Mouse (Mus musculus): ENCODE measurements around the gene Scly. TPM values are rescaled to one million over a fixed set of nuclear protein-coding genes. Genes with fewer than 3 reads are reported as not detected.

Scly gene
- polyA plus RNA-seq, 1 experiment from 2014 or later: 12.0 TPM

DNA sequence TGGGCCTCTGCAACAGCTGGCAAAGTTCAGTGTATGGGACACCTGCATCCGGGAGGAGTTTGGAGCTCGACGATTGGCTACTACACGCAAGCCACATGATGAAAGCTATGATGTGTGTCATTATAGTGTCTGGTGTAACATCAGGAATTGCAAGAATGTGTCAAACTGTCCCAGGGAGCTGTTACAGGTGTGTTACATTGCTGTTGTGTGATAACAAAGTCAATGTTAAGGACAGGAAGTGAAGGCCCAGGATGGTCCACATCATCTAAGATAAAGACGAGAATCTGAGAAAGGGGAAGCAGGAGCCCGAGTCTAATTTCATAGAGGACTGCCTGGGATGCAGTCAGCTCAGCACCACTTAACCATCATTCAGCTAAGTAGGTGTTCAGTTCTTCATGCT lies 2.6 kb upstream of the Scly start:
- no peaks in the 10 kb centered on the region for H3K9me3 ChIP-seq (ENCODE audit: control insufficient read depth, low read length)
- H3K4me3 ChIP-seq (ENCODE audit: low read depth, low read length): no peak overlapping the region
- H3K27me3 ChIP-seq (ENCODE audit: control insufficient read depth, insufficient read depth, low read length): no peaks in the 10 kb centered on the region
- no peaks in the 10 kb centered on the region for H3K36me3 ChIP-seq (ENCODE audit: control insufficient read depth, insufficient read depth, low read length)
- no peaks in the 10 kb centered on the region; the same call in 1 of the 2 replicates for H3K4me1 ChIP-seq (replicated peaks; ENCODE audit: control insufficient read depth, insufficient read depth, low read length)
- DNase-seq (ENCODE audit: low spot score) (no peak), ATAC-seq (ENCODE audit: low FRiP score) (no peak)
- no peak overlapping the region for H3K9ac ChIP-seq (ENCODE audit: low read depth, low read length)
- WGBS: 93% methylated on average over 6 of the region's 6 CpGs
- H3K4me2 ChIP-seq (replicated peaks; ENCODE audit: low read depth, low read length): no peak overlapping the region
- no peak overlapping the region for H3K27ac ChIP-seq (ENCODE audit: low read depth, low read length)

DNA sequence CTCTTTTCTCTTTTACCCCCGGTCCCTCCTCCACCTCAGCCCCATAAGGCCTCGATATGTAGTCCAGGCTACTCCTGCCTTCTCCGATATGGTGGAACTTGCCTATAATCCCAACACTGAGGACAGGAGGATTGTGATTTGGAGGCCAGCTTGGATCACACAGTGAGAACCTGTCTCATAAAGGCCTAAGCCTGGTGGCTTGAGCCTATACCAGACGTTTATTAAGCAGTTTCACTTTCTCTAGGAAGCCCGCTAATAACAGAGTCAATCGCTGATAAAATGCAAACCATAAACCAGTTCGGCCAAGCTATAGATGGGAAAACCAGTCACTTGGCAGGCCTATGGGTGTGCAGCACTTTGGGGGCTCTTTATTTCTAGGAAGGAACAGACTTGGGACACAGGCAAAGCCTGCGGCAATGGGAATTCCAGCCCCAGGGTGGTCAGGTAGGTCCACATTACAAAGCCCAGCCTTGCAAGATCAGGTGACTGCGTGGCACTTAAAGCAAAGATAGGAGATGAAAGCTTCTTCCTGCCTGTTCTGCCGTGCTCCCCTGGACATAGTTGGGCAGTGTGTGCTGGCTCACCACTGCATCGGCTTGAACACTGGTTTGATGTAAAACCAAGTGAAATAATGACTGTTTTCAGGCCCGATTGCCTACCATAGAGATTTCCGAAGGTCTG lies 1.0 kb downstream of the Scly start:
- Histone ChIP-seq H3K4me1 (replicated peaks; ENCODE audit: control insufficient read depth, insufficient read depth, low read length) (no peaks in the 10 kb centered on the region; the same call in 1 of the 2 replicates), H3K27me3 (ENCODE audit: control insufficient read depth, insufficient read depth, low read length) (no peaks in the 10 kb centered on the region), H3K9me3 (ENCODE audit: control insufficient read depth, low read length) (no peaks in the 10 kb centered on the region), H3K4me3 (ENCODE audit: low read depth, low read length) (peak overlapping the region; percentile 83), H3K36me3 (ENCODE audit: control insufficient read depth, insufficient read depth, low read length) (no peaks in the 10 kb centered on the region), H3K27ac (ENCODE audit: low read depth, low read length) (no peak overlapping the region), H3K9ac (ENCODE audit: low read depth, low read length) (0 out of 2 replicates have a peak overlapping the region, but pooled peaks have one; percentile 24), H3K4me2 (replicated peaks; ENCODE audit: low read depth, low read length) (peak overlapping the region; percentile 68)
- 81% methylated on average over 13 of the region's 13 CpGs for WGBS
- DNase-seq (ENCODE audit: low spot score) (no peak), ATAC-seq (ENCODE audit: low FRiP score) (no peak)

DNA sequence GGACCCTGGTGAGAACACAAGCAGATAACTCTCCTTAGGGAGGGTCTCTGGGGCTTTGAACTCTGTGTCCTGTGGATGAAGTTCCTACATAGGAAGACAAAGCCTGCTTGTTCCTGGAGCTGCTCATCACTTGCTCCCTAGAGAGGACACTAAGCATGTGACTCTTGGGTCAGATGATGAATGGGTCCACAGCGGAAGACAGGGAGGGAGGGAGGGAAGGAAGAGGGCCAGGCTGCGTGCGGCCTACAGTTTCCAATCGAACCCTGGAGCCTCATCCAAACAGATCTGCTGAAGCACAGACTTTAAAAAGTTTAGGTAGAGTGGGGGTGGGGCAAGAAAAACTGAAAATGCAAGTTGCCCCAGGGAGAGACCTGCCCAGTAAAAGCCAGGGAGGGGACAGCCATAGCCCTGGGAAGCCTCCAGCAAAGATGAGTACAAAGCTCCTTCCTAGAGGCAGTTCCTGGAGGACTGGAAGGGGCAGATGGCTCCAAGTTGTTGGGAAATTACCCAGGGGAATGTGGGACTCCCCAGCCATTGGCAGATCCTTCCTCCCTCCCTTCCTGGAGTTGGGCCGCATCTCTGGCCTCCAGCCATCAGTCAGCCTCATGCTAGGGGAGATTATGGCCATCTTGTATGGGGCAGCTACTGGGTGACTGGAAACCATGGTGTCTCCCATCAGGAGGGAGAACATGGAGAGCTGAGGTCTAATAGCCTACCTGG lies 1.7 kb downstream of the Scly start:
- Histone ChIP-seq H3K4me3 (ENCODE audit: low read depth, low read length) (no peak overlapping the region), H3K4me2 (replicated peaks; ENCODE audit: low read depth, low read length) (no peak overlapping the region), H3K9me3 (ENCODE audit: control insufficient read depth, low read length) (no peaks in the 10 kb centered on the region), H3K36me3 (ENCODE audit: control insufficient read depth, insufficient read depth, low read length) (no peaks in the 10 kb centered on the region), H3K4me1 (replicated peaks; ENCODE audit: control insufficient read depth, insufficient read depth, low read length) (no peaks in the 10 kb centered on the region; the same call in 1 of the 2 replicates), H3K27ac (ENCODE audit: low read depth, low read length) (no peak overlapping the region), H3K9ac (ENCODE audit: low read depth, low read length) (no peak overlapping the region), H3K27me3 (ENCODE audit: control insufficient read depth, insufficient read depth, low read length) (no peaks in the 10 kb centered on the region)
- WGBS: 77% methylated on average over 5 of the region's 5 CpGs
- ATAC-seq (ENCODE audit: low FRiP score) (no peak), DNase-seq (ENCODE audit: low spot score) (no peak)

DNA sequence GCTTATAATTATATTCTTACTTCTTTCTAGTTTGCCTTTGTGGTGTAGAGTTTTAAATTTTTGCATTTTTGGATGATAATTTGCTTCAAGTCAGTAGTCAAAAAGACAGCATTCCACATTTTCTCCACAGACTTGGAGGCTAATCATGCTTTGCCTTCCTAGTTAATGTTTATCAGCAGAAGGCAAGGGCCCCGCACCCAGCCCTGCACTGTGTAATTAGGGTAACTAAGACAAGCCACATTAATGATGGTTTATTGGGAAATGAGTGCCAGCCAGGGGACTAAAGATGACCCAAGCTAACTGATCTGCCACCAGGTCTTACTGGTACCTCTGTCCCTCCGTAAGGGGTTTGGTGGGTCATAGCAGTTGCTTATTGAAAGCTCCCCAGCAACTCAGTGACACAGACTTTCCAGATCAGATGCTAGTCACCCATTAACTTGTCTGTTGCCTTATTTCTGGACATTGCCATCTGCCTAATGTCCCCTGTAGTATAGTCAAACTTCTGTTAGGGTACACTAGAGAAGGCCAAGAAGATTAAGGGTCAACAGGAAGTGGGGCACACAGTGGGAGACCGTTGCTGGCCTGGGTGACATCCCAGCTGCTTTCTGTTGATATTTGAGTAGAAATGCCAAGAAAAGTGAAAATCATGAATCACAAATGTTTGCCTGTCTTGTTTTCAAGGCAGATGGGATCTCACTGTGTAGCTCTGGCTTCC lies 3.2 kb downstream of the Scly start:
- H3K4me2 ChIP-seq (replicated peaks; ENCODE audit: low read depth, low read length): no peak overlapping the region
- no peaks in the 10 kb centered on the region; the same call in 1 of the 2 replicates for H3K4me1 ChIP-seq (replicated peaks; ENCODE audit: control insufficient read depth, insufficient read depth, low read length)
- ATAC-seq (ENCODE audit: low FRiP score) (no peak), DNase-seq (ENCODE audit: low spot score) (no peak)
- H3K9ac ChIP-seq (ENCODE audit: low read depth, low read length): no peak overlapping the region
- no peak overlapping the region for H3K4me3 ChIP-seq (ENCODE audit: low read depth, low read length)
- H3K27me3 ChIP-seq (ENCODE audit: control insufficient read depth, insufficient read depth, low read length): no peaks in the 10 kb centered on the region
- H3K36me3 ChIP-seq (ENCODE audit: control insufficient read depth, insufficient read depth, low read length): no peaks in the 10 kb centered on the region
- no peaks in the 10 kb centered on the region for H3K9me3 ChIP-seq (ENCODE audit: control insufficient read depth, low read length)
- H3K27ac ChIP-seq (ENCODE audit: low read depth, low read length): no peak overlapping the region
- WGBS: 71% methylated on average over 3 of the region's 3 CpGs

DNA sequence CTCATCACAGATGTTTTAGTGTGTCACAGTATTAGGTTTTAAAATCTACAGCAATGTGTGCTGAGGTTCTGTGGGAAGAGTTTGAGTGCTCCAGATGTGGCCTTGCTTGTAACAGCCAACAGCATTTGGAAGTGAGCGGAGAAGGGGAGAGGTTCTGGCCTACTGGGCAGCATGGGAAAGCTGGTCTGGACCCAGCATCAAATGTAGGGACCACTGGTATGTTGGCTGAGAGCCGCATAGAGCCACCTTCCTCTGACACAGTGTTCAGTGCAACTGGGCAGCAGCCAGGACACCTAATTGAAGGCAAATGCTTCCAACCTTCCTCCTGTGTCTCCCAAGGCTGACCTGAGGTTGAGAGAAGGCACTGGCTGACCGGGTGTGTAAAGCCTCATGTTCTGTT lies 3.9 kb downstream of the Scly start:
- Histone ChIP-seq H3K4me2 (replicated peaks; ENCODE audit: low read depth, low read length) (no peak overlapping the region), H3K9me3 (ENCODE audit: control insufficient read depth, low read length) (no peaks in the 10 kb centered on the region), H3K9ac (ENCODE audit: low read depth, low read length) (no peak overlapping the region), H3K36me3 (ENCODE audit: control insufficient read depth, insufficient read depth, low read length) (no peaks in the 10 kb centered on the region), H3K4me3 (ENCODE audit: low read depth, low read length) (no peak overlapping the region), H3K27ac (ENCODE audit: low read depth, low read length) (no peak overlapping the region), H3K27me3 (ENCODE audit: control insufficient read depth, insufficient read depth, low read length) (no peaks in the 10 kb centered on the region), H3K4me1 (replicated peaks; ENCODE audit: control insufficient read depth, insufficient read depth, low read length) (no peaks in the 10 kb centered on the region; the same call in 1 of the 2 replicates)
- ATAC-seq (ENCODE audit: low FRiP score) (no peak), DNase-seq (ENCODE audit: low spot score) (no peak)
- WGBS: 95% methylated on average over 3 of the region's 3 CpGs

DNA sequence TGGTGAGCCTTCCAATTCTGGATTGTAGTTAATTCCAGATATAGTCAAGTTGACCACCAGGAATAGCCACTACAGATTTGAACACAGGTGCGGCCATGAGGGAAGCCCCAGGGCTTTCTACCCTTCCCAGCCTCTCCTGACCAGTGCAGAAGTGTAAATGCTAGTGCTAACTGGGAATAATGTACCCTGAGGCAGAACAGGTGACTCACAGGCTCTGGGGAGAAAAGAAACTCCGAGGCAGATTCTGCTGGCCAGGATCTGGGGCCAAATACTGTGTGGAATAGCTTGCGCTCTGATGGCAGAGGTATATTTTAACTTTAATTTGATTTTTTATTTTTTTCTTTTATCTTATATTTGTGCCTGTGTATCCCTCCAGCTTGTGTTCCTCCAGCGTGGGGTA lies 6.5 kb downstream of the Scly start:
- DNase-seq (ENCODE audit: low spot score) (no peak), ATAC-seq (ENCODE audit: low FRiP score) (no peak)
- no peaks in the 10 kb centered on the region for H3K36me3 ChIP-seq (ENCODE audit: control insufficient read depth, insufficient read depth, low read length)
- no peak overlapping the region for H3K9ac ChIP-seq (ENCODE audit: low read depth, low read length)
- no peak overlapping the region for H3K4me2 ChIP-seq (replicated peaks; ENCODE audit: low read depth, low read length)
- 89% methylated on average over 4 of the region's 4 CpGs for WGBS
- H3K4me1 ChIP-seq (replicated peaks; ENCODE audit: control insufficient read depth, insufficient read depth, low read length): no peaks in the 10 kb centered on the region
- no peak overlapping the region for H3K27ac ChIP-seq (ENCODE audit: low read depth, low read length)
- no peaks in the 10 kb centered on the region for H3K27me3 ChIP-seq (ENCODE audit: control insufficient read depth, insufficient read depth, low read length)
- no peak overlapping the region for H3K4me3 ChIP-seq (ENCODE audit: low read depth, low read length)
- H3K9me3 ChIP-seq (ENCODE audit: control insufficient read depth, low read length): no peaks in the 10 kb centered on the region

DNA sequence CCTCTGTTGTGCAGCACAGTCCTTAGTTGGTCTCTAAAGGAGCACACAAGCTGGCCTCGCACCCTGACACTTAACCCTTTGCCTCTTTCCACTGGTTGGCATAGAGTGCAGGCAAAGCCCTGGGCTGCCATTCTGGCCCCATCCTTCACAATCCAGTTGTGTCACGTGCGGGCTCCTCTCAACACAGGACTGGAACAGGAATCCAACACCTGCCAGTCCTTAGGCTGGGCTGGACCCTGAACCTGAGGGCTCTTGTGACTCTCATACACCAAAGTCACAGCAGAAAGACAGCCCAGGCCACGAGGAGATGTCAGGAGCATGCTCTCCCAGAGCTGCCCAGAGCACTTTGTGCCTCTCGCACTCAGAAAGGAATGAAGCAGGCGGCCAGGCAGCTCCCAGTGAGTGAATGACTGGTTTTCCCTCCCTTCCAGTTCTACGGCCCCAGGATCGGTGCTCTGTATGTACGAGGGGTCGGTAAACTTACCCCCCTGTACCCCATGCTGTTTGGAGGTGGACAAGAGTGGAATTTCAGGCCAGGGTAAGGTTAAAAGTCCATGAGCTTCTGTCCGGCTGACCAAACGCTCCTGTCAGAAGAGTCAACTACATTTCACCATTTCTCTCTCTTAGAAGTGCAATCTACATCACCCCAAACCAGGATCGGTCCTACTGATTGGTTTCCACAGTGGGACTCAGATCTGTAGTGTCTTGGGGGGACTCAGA lies 11.4 kb downstream of the Scly start:
- H3K36me3 ChIP-seq (ENCODE audit: control insufficient read depth, insufficient read depth, low read length): no peaks in the 10 kb centered on the region
- 91% methylated on average over 13 of the region's 13 CpGs for WGBS
- H3K4me2 ChIP-seq (replicated peaks; ENCODE audit: low read depth, low read length): no peak overlapping the region
- H3K9ac ChIP-seq (ENCODE audit: low read depth, low read length): no peak overlapping the region
- H3K27ac ChIP-seq (ENCODE audit: low read depth, low read length): no peak overlapping the region
- DNase-seq (ENCODE audit: low spot score): no peak
- H3K4me1 ChIP-seq (replicated peaks; ENCODE audit: control insufficient read depth, insufficient read depth, low read length): no peaks in the 10 kb centered on the region
- no peaks in the 10 kb centered on the region for H3K27me3 ChIP-seq (ENCODE audit: control insufficient read depth, insufficient read depth, low read length)
- no peak overlapping the region for H3K4me3 ChIP-seq (ENCODE audit: low read depth, low read length)
- ATAC-seq (ENCODE audit: low FRiP score): no peak
- H3K9me3 ChIP-seq (ENCODE audit: control insufficient read depth, low read length): no peaks in the 10 kb centered on the region

DNA sequence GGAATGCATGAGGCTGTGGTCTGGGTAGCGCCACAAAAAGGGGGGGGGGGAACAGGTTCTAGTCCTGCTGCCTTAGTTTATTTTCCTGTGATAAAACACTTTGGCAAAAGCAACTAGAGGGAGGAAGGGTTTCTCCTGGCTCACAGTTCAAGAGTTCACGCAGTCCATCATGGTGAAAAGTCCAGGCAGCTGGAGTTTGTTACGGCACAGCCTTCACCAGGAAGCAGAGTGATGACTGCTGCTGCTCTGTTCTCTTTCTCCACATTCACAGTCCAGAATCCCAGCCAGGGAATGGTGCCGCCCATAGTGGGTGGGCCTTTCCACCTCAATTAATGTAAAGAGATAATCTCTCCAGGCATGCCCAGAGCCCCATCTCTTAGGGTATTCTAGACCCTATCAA lies 14.1 kb downstream of the Scly start:
- Histone ChIP-seq H3K27ac (ENCODE audit: low read depth, low read length) (no peak overlapping the region), H3K27me3 (ENCODE audit: control insufficient read depth, insufficient read depth, low read length) (no peaks in the 10 kb centered on the region), H3K4me1 (replicated peaks; ENCODE audit: control insufficient read depth, insufficient read depth, low read length) (no peaks in the 10 kb centered on the region), H3K9me3 (ENCODE audit: control insufficient read depth, low read length) (no peaks in the 10 kb centered on the region), H3K36me3 (ENCODE audit: control insufficient read depth, insufficient read depth, low read length) (no peaks in the 10 kb centered on the region), H3K9ac (ENCODE audit: low read depth, low read length) (no peak overlapping the region), H3K4me3 (ENCODE audit: low read depth, low read length) (no peak overlapping the region), H3K4me2 (replicated peaks; ENCODE audit: low read depth, low read length) (no peak overlapping the region)
- no peak for DNase-seq (ENCODE audit: low spot score)
- 93% methylated on average over 4 of the region's 4 CpGs for WGBS
- ATAC-seq (ENCODE audit: low FRiP score): no peak
